Mouse (Mus musculus): ENCODE results near the gene Edn2.
A peak's percentile ranks its signal among the peaks of the same experiment; 100 is the strongest.

Gene Edn2

DNA sequence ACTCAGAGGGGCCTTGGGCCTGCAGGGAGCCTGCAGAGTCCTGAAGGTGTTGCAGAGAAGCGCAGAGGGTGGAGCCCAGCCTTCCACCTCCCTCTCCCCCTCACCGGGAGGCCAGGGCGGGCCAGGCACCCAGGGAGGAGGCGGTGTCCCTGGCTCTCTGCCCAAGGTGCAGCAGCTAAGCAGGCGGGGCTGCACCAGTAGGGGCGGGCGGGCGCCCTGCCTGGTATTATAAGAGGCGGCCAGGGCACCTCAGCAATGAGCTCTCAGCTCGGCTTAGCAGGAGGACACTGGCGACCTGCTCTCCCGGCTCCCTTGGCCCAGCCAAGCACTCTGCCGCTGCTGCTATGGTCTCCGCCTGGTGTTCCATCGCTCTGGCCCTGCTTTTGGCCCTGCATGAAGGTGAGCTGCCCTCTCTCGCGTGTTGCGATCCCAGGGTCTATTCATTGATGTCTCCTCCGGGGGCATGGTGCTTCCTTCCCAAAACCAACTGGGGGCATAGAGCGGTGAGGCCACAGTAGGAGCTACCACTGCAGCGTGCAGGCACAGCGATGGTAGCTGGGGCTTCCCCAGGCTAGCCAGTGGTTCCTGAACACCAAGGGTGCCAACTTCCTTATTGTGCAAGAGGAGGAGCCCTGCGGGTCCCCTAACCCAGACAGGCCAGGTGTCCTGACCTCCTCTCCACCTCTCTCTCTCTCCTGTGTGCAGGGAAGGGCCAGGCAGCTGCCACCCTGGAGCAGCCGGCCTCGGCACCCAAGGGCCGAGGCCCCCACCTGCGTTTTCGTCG, at the start of gene Edn2:
Gene Edn2 (plus strand): TSS at position 41 of the 784 bp plus-strand sequence.
- no peak for DNase-seq (ENCODE audit: inconsistent ontology term)

- no peak for DNase-seq (ENCODE audit: inconsistent ontology term)
These were observed 45.5 kb upstream of the Edn2 start for GRCm38 (mm10) chr4:120115516-120115915.

- no peak for DNase-seq (ENCODE audit: inconsistent ontology term)
These were observed 44.7 kb upstream of the Edn2 start for GRCm38 (mm10) chr4:120116312-120116711.

- DNase-seq (ENCODE audit: inconsistent ontology term) = peak; percentile 65
These were observed 40.7 kb upstream of the Edn2 start for GRCm38 (mm10) chr4:120120276-120120675.

- no peak for DNase-seq (ENCODE audit: inconsistent ontology term)
These were observed 36.4 kb upstream of the Edn2 start for GRCm38 (mm10) chr4:120124656-120125055.

DNA sequence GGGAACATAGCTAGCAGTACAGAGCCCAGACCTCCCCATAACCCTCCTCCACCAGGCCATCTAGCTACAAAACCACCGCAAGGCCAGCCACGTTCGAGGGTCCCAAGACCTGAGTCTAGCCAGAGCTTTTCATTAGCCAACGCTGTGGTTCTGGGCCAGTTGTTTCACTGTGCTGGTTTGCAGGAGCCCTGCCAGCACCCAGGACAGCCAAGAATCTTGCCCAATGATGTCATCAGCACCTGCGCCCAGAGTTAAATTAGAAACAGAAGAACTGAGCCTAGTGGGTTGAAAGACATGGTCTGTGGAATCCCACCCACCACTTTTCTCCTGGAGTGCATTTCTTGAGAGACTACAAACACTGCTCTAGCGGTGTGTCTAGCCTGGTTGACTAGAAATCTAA, 35.0 kb upstream of the Edn2 start:
- peak; percentile 73 for DNase-seq (ENCODE audit: inconsistent ontology term)

DNA sequence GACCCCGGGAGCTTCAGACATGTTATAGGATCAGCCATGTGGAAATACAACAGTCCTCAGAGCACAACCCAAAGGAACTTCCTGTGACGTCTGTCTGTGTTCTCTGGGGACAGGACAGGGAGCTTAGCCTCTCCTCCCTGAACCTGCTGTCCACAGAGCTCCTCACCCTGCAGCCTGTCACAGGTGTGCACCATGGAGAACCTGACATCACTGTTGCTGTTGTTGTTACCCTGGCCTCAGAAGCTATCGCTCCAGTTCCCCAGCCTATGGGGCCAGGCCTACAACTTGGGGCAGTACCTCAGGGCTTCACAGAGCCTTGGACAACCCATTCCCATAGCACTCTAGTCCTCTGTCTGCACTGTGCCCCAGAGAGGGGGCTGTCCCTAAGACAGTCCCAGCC, 33.7 kb upstream of the Edn2 start:
- no peak for DNase-seq (ENCODE audit: inconsistent ontology term)

GRCm38 (mm10) chr4:120128033-120128432, 33.0 kb upstream of the Edn2 start:
- DNase-seq (ENCODE audit: inconsistent ontology term) = peak; percentile 92

DNA sequence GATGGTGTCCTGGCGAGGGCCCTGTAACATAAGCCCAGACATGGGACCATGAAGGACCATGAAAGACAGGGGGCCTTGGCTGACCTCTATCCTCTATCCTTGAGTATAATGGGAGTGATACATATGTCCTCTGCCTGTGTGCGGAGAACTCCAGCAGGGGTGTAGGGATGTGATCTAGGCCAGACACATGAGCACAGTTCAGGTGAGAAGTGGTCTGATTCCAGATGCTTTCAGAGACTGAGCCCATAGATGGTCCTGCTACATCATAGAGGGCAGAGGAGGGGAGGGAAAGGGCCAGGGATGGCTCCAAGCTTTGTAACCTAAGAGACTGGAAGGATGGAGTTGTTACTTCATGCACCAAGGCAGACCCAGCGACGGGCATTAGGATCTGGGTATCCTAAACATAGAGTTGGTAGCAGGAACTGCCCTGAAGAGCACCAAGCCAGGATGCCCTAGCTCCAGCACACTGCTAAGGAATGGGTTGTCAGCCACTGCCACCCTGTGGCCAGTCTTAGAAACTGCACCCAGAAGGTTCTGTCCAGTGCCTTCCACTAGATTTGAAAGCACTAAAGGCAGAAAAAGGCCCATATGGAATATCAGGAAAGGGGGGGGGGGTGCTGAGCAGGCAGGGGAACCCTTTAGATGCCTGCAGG, 31.6 kb upstream of the Edn2 start:
- peak; percentile 52 for DNase-seq (ENCODE audit: inconsistent ontology term)

DNA sequence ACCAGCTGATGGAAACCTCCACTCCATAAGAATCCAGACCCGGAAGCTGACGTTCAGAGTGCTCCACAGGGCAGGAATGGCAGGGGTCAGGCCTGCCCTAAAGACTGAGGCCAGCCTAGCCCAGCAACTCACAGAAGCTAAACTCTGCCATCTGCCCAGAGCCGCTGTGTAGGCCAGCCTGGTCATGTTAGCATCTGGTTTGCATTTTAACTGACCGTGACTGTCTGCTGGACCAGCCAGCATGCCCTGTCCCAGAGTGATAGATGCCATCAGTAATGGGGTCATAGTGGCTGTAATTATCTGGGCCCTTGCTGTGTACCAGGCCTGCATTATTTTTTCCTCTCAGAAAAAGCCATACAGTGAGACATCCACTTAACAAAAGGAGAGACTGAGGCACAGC, 30.1 kb upstream of the Edn2 start:
- no peak for DNase-seq (ENCODE audit: inconsistent ontology term)

DNA sequence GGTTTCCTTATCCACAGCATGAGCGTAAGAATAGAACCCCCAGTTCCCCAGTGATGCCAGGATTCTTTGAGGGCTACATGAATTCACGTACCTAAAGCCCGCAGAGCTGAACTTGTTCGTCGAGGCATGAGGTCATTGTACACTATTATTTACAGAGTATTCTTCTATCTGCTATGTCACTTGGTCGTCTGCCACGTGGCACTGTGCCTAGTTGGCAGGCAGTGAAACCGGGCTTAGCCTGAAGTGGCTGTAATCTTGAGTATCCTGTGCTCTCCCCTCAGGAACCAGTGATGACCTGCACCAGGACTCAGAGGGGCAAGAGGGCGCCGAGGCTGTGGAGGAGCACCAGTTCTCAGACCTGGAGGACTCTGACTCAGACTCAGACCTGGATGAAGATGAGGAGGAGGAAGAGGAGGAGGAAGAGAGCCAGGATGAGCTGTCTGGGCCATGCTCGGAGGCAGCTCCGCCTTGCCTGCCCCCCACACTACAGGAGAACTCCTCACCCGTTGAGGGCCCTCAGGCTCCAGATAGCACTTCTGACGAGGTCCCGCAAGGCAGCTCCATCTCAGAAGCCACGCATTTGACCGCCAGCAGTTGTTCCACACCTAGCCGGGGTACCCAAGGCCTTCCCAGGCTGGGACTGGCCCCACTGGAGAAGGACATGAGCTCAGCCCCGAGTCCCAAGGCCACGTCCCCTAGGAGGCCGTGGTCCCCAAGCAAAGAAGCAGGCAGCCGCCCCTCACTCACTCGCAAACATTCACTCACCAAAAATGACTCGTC, 29.4 kb upstream of the Edn2 start:
- DNase-seq (ENCODE audit: inconsistent ontology term) = peak; percentile 89

DNA sequence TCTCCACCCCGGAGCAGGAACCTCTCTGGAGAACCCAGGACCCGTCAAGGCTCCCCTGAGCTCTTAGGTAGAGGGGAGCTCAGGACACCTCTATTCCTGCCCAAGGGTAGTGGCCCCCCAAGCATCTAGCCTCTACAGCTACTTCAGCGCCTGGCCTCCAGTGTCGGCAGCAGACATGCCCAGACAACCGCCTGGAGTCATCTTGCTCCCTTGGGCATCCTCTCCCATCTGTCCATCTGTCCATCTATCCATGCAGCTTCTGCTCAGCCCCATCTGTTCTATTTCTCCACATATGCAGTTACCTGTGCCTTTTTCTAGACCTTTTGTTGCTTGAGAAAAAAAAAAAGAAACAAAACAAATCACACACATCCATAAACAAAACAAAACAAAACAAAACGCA, 26.8 kb upstream of the Edn2 start:
- no peak for DNase-seq (ENCODE audit: inconsistent ontology term)

DNA sequence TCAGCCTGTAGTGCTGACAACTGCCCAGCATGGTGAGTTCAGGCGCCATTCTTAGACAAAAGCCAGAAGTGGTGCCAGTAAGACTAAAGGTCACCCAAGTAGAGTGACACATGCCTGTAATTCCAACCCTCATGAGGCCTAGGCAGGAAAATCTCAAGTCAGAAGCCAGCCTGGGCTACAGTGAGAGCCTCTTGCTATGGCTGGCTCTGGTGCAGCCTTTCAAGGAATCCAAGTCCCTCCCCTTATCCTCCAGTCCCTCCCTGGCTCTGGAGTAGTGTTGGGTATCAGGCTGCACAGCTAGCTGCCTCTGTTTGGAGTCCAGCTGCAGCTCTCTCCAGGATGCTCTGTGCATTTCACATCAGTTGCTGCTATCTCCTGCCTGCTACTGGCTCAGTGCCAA, 19.2 kb upstream of the Edn2 start:
- no peak for DNase-seq (ENCODE audit: inconsistent ontology term)

DNA sequence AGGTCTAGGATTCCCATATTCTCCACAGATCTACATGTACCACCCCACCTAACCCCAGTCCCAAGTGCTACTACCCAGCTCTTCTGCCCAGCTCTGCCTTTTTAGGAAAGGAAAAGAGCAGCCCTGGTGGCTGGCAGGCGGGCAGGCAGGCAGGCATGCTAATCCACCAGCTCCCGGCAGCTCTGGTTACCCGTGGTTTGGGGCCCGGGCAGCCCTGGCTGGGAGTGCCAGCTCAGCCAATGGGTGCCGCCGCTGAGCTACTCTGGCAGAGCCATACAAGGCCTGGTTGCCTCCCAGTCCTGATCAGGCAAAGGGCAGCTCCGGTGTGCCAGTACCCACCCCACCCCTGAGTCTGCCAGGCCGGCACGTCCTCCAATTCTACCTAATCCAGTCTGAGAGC, 18.1 kb upstream of the Edn2 start:
- DNase-seq (ENCODE audit: inconsistent ontology term) = no peak

GRCm38 (mm10) chr4:120144343-120144742, 16.7 kb upstream of the Edn2 start:
- no peak for DNase-seq (ENCODE audit: inconsistent ontology term)

DNA sequence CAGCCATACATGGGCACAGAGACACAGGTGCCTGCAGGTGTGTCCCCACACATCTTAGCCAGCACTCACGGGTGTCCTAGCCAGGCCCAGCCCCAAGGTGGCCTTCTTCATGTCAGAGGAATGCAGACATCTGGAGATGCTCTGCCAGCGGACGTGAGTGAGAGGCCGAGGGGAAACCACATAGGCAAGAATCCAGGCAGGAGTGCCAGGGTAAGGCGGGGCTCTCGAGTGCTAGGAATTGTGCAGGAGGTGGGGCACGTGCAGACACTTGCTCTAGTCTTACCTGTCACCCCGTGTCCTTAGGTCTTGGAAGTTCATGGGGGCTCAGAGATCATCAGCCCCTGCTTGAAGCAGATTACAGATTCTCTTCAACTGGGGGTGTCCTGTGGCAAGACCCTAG, 15.1 kb upstream of the Edn2 start:
- no peak for DNase-seq (ENCODE audit: inconsistent ontology term)

DNA sequence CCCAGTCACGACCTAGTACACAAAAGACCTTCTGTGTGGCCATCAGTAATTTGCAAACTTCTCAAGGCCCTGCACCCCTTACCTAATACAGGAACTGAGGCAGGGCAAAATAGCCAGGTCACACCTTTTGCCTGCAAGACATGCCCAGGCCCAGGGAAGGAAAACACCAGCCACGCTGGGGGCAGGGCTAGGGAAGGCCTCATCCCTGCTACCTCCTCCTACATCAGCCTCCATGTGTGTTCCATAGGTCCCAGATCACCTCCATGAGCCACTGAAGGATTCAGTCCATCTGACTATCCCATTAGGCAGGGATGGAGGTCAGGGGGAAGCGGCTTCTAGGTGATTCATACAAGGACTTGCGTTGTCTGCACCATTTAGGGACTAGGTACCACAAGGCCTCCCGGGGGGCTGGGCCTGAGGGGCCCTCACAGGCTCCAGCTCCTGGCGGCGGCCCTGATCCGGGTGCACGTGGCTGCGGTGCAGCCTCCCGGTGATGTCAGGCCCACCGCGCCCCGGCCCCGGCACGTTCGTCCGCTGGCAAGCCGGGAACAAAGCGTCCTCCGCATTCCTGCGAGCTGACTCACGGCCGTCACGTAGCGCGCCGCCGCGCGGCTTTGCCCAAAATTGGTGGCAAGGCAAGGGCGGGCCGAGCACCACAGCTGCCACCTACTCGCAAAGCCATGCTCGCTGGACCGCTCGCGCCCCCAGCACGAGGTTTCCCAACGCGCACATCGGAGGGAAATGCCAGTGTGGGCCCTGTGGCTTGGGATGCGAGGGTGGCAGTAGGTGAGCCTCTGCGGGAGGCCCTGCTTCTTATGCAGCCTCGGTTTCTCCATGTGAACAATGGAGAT, 12.5 kb upstream of the Edn2 start:
- peak; percentile 98 for DNase-seq (ENCODE audit: inconsistent ontology term)

GRCm38 (mm10) chr4:120149142-120149524, 11.9 kb upstream of the Edn2 start:
- no peak for DNase-seq (ENCODE audit: inconsistent ontology term)

DNA sequence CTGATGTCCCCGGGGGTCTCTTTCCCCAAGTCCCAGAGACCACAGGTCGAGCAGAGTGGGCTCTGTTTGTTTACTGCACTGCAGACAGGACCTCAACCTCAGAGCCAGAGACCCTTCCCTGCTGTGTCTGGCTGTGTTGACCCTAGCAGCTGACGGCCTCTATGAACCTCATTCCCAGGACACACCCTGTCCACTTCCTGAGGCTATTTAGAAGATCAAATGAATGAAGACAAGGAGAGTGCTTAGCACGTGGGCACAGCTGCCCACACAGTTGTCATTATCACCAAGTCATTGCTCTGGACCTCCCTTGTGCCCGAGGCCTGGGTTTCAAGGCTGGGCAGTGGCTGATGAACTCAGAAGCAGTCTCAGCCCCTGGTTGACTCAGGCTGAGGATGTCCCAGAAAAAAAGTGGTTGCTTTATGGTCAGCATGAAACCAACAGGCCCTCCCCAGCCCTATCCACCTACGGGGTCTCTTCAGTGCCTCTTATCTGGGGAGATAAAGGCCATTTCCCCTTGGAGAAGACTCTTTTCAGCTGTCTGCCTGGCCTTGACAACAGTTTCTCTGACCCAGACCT, 10.6 kb upstream of the Edn2 start:
- no peak for DNase-seq (ENCODE audit: inconsistent ontology term)

DNA sequence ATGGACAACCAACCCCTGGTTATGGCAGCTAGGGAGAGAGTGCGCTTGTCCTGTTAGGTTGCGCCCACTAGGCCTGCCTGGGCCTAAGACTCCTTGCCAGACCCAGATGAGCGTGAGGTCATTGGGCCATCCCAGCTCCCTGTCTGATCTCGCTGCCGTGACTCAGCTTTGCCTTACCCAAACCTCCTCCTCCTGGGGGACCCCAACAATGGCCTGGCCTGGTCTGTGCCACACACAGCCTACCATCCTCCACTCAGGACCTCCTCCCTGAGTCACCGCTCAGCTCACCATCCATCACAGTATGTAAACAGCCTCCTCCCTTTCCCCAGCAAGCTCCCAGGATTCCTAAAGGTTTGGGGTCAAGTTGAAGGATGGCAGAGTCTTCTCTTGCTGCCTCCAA, 9.1 kb upstream of the Edn2 start:
- DNase-seq (ENCODE audit: inconsistent ontology term) = no peak

- no peak for DNase-seq (ENCODE audit: inconsistent ontology term)
These were observed 8.4 kb upstream of the Edn2 start for GRCm38 (mm10) chr4:120152648-120153047.

Data from Muller cell, postnatal 12 days (primary cell).